Mouse (Mus musculus): ENCODE results near the gene Mex3d. TPM values are rescaled to one million over a fixed set of nuclear protein-coding genes. Genes with fewer than 3 reads are reported as not detected.
A peak's percentile ranks its signal among the peaks of the same experiment; 100 is the strongest.

Mex3d gene
- polyA plus RNA-seq, 1 experiment from 2014 or later: 0.72 TPM

DNA sequence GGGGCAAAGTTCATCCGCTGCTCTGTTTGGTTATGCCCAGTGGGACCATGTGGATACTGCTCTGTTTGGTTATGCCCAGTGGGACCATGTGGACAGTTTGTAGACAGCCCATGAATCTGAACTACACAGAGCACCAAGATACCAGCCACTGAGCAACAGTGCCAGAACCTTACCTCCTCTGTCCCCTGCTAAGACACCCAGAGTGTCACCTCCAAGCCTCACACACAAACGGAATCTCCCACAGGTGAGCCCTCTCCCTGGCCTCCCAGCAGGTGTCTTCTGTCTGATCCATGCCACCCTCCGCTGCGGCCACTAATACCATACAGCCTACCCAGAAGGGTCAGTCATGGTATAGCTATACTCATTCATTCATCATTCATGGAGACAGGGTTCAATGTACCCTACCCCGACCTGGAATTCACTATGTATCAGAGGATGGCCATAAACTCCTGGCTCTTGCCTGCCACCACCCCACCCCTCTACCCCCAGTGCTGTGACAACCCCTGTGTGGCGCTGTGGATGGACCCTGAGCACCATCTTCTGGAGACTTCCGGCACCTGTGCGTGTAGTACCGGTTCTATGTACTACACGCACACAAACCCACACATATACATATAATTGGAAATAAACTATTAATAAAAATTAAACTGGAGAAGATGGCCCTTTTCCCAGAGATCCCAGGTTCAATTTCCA, 18.2 kb upstream of the Mex3d start:
- Histone ChIP-seq H3K4me2 (ENCODE audit: low read depth, low read length) (peak overlapping the region; percentile 88), H3K9ac (replicated peaks) (peak overlapping the region; percentile 80), H3K36me3 (replicated peaks; ENCODE audit: insufficient read depth, low read length) (peaks cover 41% of the 10 kb centered on the region), H3K4me3 (ENCODE audit: low read depth, low read length) (peak overlapping the region; percentile 70), H3K27me3 (ENCODE audit: insufficient read depth, low read length) (no peaks in the 10 kb centered on the region), H3K4me1 (ENCODE audit: insufficient read depth) (peaks cover 31% of the 10 kb centered on the region), H3K9me3 (ENCODE audit: low read length) (no peaks in the 10 kb centered on the region), H3K27ac (ENCODE audit: low read depth) (no peak overlapping the region)
- ATAC-seq: no peak
- TF ChIP-seq EP300 (IDR thresholded peaks at IDR 0.05; ENCODE audit: low read depth) (no peak), CTCF (IDR thresholded peaks at IDR 0.05; ENCODE audit: low read depth) (peak; percentile 55)
- WGBS (ENCODE audit: insufficient replicate concordance): 44% methylated on average over 10 of the region's 10 CpGs
- no peak for DNase-seq

DNA sequence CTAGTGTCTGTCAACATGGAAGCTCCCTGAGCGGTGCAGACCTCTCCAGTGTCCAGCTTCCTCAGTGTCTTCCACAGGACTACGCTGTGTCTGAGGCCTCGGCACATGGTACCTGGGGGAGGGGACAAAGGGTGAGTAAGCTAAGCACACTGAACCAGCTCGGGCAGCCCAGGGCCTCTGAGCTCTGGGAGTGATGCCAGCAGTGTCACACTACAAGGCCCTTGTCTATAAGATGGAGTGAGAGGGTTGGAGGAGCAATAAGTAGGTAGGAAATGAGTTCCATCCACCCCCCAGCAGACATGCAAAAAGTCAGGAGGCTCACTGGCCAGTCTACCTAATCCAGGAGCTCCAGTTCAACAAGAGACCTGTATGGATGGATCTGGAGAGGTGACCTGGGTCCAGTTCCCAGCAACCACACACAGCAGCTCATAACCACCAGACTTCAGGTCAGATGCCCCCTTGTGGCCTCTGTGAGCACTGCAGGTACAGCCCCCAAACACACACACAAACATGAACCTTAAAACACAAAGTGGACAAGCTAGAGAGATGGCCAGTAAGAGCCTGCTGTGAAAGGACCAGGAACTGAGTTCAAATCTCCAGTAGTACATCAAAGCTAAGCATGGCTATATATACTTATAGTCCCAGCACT, 15.7 kb upstream of the Mex3d start:
- no peaks in the 10 kb centered on the region for H3K9me3 ChIP-seq (ENCODE audit: low read length)
- peaks cover 41% of the 10 kb centered on the region for H3K4me1 ChIP-seq (ENCODE audit: insufficient read depth)
- WGBS (ENCODE audit: insufficient replicate concordance): 85% methylated on average over 4 of the region's 4 CpGs
- H3K9ac ChIP-seq (replicated peaks): no peak overlapping the region
- peaks cover 24% of the 10 kb centered on the region for H3K36me3 ChIP-seq (replicated peaks; ENCODE audit: insufficient read depth, low read length)
- no peak overlapping the region for H3K4me2 ChIP-seq (ENCODE audit: low read depth, low read length)
- DNase-seq (peak; percentile 49), ATAC-seq (no peak)
- no peak overlapping the region for H3K4me3 ChIP-seq (ENCODE audit: low read depth, low read length)
- peak; percentile 75 for TF ChIP-seq CTCF (IDR thresholded peaks at IDR 0.05; ENCODE audit: low read depth)
- no peak for TF ChIP-seq EP300 (IDR thresholded peaks at IDR 0.05; ENCODE audit: low read depth)
- no peaks in the 10 kb centered on the region for H3K27me3 ChIP-seq (ENCODE audit: insufficient read depth, low read length)
- no peak overlapping the region for H3K27ac ChIP-seq (ENCODE audit: low read depth)

DNA sequence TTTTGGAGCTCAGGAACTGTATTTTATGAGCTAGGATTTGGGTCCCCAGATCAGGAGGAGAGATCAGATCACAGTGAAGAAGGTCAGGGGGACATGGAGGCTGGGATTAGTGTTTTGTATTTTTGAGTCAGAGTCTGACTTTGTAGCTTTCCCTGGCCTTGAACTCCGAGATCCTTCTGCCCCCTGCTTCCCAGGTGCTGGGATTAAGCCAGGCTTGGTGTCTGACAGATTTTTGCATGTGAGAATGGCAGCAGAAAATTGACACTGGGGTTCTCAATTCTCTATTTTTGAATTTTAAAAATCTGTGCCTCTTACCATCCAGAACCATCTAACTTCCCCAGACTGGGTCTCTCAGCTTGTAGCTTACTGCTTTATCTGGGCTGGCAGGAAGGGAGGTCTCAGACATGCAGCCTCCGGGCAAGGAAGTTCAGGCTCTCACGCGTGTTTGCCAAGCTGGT, 13.3 kb upstream of the Mex3d start:
- 61% methylated on average over 4 of the region's 4 CpGs for whole genome bisulfite sequencing (ENCODE audit: insufficient replicate concordance)
- DNase-seq: no peak
- Histone ChIP-seq H3K9ac (replicated peaks) (peak overlapping the region; percentile 55; the same call in 1 of the 2 replicates), H3K36me3 (replicated peaks; ENCODE audit: insufficient read depth, low read length) (peaks cover 24% of the 10 kb centered on the region), H3K9me3 (ENCODE audit: low read length) (no peaks in the 10 kb centered on the region), H3K27ac (ENCODE audit: low read depth) (peak overlapping the region; percentile 82), H3K27me3 (ENCODE audit: insufficient read depth, low read length) (no peaks in the 10 kb centered on the region), H3K4me3 (ENCODE audit: low read depth, low read length) (no peak overlapping the region), H3K4me2 (ENCODE audit: low read depth, low read length) (peak overlapping the region; percentile 86), H3K4me1 (ENCODE audit: insufficient read depth) (peaks cover 42% of the 10 kb centered on the region)
- no peak for ATAC-seq
- TF ChIP-seq EP300 (IDR thresholded peaks at IDR 0.05; ENCODE audit: low read depth): no peak

DNA sequence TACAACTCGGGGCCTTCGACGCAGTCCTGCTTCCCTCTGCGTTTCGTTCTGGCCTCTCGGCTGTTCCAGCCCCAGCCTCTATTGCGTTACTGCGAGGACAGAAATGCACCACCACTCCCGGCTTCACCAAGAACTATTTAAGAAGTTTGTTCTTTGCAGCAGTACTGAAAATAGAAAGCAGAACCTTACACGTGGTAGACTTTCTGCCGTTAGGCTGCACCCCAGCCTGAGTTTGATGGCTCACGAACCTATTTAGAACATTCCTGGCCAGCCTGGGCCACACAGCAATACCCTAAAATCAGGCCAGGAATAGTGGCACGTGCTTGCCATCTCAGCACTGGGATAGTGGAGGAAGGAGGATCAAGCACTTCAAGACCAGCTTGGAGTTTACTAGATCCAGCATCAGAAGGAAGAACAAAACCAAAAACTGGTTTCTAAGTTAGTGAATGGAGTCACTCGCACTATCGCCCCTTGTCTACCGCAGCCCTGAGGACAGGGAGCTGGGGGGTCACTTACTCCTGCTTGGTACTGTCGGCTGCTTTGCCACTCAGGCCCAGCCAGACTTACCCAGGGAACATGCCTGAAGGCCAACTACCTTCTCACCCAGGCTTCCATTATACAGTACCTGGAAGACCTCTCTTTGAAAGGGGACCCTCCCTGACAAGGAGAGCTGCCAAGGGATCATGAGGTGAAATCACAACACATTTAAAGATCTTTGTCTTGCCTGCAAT, 12.7 kb upstream of the Mex3d start:
- Histone ChIP-seq H3K27ac (ENCODE audit: low read depth) (peak overlapping the region; percentile 82), H3K4me2 (ENCODE audit: low read depth, low read length) (peak overlapping the region; percentile 86), H3K4me1 (ENCODE audit: insufficient read depth) (peaks cover 36% of the 10 kb centered on the region), H3K27me3 (ENCODE audit: insufficient read depth, low read length) (no peaks in the 10 kb centered on the region), H3K4me3 (ENCODE audit: low read depth, low read length) (peak overlapping the region; percentile 73), H3K9ac (replicated peaks) (peak overlapping the region; percentile 55), H3K9me3 (ENCODE audit: low read length) (no peaks in the 10 kb centered on the region), H3K36me3 (replicated peaks; ENCODE audit: insufficient read depth, low read length) (peaks cover 29% of the 10 kb centered on the region)
- TF ChIP-seq CTCF (IDR thresholded peaks at IDR 0.05; ENCODE audit: low read depth): no peak
- TF ChIP-seq EP300 (IDR thresholded peaks at IDR 0.05; ENCODE audit: low read depth): no peak
- WGBS (ENCODE audit: insufficient replicate concordance): 14% methylated on average over 17 of the region's 17 CpGs
- DNase-seq (no peak), ATAC-seq (peak; percentile 0; the same call in 1 of the 2 replicates)

DNA sequence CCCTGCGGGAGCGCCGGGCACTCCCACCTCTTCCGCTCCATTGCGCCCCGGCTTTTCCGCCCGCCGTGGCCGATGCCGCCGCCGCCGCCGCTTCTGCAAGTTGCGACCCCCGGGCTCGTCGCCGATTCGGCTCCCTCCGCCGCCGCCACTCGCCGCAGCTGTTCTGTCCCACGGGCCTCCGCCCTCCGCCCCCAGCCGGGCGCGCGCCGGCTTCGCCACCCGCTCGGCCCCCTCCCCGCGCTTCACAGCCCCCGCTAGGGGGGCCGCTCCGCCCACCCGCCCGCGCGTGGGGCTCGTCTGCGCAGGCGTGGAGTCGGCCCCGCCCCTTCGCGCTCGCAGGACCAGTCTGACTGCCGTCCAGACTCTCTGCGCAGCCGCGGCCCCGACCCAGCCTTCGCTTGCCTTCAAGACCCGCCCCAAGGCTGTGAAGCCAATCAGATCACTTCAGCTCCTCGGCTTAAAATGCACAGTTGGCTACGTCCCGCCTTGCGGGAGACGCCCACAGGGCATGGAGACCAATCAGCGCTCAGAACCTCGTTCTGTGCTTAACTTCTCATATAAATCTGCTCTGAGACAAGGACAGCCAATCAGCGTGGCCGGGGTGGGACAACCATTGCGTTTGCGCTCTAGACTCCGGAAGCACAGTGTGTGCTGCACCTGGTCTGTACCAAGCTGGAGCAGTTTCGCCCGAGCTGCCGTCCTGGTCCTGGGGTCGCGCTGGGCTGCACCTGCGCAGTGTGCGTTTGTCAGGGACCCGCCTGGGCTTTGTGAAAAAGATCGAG, 11.9 kb upstream of the Mex3d start, which contains the start of gene Mbd3:
Gene Mbd3, minus strand, starts transcription at position 360 of the 782 bp plus-strand sequence.
- ATAC-seq: peak; percentile 91
- Histone ChIP-seq H3K9ac (replicated peaks) (peak within 1 kb of the TSS; percentile 81), H3K36me3 (replicated peaks; ENCODE audit: insufficient read depth, low read length) (peaks cover 36% of the 10 kb centered on the region), H3K4me1 (ENCODE audit: insufficient read depth) (peaks cover 33% of the 10 kb centered on the region), H3K4me3 (ENCODE audit: low read depth, low read length) (peak within 1 kb of the TSS; percentile 73), H3K27ac (ENCODE audit: low read depth) (peak within 1 kb of the TSS; percentile 97), H3K9me3 (ENCODE audit: low read length) (no peaks in the 10 kb centered on the region), H3K4me2 (ENCODE audit: low read depth, low read length) (peak within 1 kb of the TSS; percentile 95), H3K27me3 (ENCODE audit: insufficient read depth, low read length) (no peaks in the 10 kb centered on the region)
- no peak for TF ChIP-seq EP300 (IDR thresholded peaks at IDR 0.05; ENCODE audit: low read depth)
- TF ChIP-seq CTCF (IDR thresholded peaks at IDR 0.05; ENCODE audit: low read depth): no peak
- under 1% methylated on average over 49 of the region's 82 CpGs for WGBS (ENCODE audit: insufficient replicate concordance)
- peak; percentile 99 for DNase-seq

Measured in liver, postnatal 0 days (tissue).